Mouse (Mus musculus) NIH3T3 (cell line): ENCODE results near the gene Ptcd3.
"Not testable (repeated sequence)": the region's sequence is repeated elsewhere in the genome, so short reads cannot be mapped to it uniquely, and the experiment has no call there.

ENCODE experiments used
- DNase-seq: peaks from one replicate; pipeline ENCODE4 v3.0.0-alpha.2; 2012; ENCODE audit warnings: low read depth

The Ptcd3 gene

GRCm38 (mm10) chr6:71908481-71909381 is at the start of gene Ptcd3, which contains the start of gene Polr1a:
Ptcd3 (minus strand) TSS chr6:71908750.
Polr1a (plus strand) TSS chr6:71909053.
- peak; percentile 97 for DNase-seq

GRCm38 (mm10) chr6:71951192-71951591 is 42.6 kb upstream of the Ptcd3 start:
- no peak for DNase-seq

- peak; percentile 90 for DNase-seq
These were observed 42.0 kb upstream of the Ptcd3 start for GRCm38 (mm10) chr6:71950592-71950991.

GRCm38 (mm10) chr6:71949721-71950120 is 41.2 kb upstream of the Ptcd3 start:
- DNase-seq, result no peak

- DNase-seq, result no peak
These were observed 37.6 kb upstream of the Ptcd3 start for GRCm38 (mm10) chr6:71946121-71946520.

- DNase-seq, result no peak
These were observed 36.6 kb upstream of the Ptcd3 start for GRCm38 (mm10) chr6:71945101-71945500.

GRCm38 (mm10) chr6:71940912-71941311 is 32.4 kb upstream of the Ptcd3 start:
- DNase-seq, result peak; percentile 88

- peak; percentile 65 for DNase-seq
These were observed 27.2 kb upstream of the Ptcd3 start for GRCm38 (mm10) chr6:71935737-71936136.

GRCm38 (mm10) chr6:71934081-71934556 is 25.6 kb upstream of the Ptcd3 start:
- DNase-seq, result peak; percentile 96

GRCm38 (mm10) chr6:71932347-71932746 is 23.8 kb upstream of the Ptcd3 start:
- DNase-seq, result no peak

- DNase-seq, result no peak
These were observed 22.4 kb upstream of the Ptcd3 start for GRCm38 (mm10) chr6:71930830-71931437.

- DNase-seq, result no peak
These were observed 21.5 kb upstream of the Ptcd3 start for GRCm38 (mm10) chr6:71930053-71930452.

- peak; percentile 84 for DNase-seq
These were observed 19.4 kb upstream of the Ptcd3 start for GRCm38 (mm10) chr6:71927911-71928310.

- not testable (repeated sequence) for DNase-seq
These were observed 16.7 kb upstream of the Ptcd3 start for GRCm38 (mm10) chr6:71925233-71925632.

GRCm38 (mm10) chr6:71920752-71921151 is 12.2 kb upstream of the Ptcd3 start:
- no peak for DNase-seq

- DNase-seq, result no peak
These were observed 3.3 kb upstream of the Ptcd3 start for GRCm38 (mm10) chr6:71911686-71912450.

GRCm38 (mm10) chr6:71909840-71910239 is 1.3 kb upstream of the Ptcd3 start:
- peak; percentile 51 for DNase-seq

- no peak for DNase-seq
These were observed 834 bp upstream of the Ptcd3 start for GRCm38 (mm10) chr6:71909384-71909783.

GRCm38 (mm10) chr6:71907702-71908235 is 781 bp downstream of the Ptcd3 start:
- DNase-seq, result peak; percentile 22

GRCm38 (mm10) chr6:71893263-71893662 is 15.3 kb downstream of the Ptcd3 start:
- DNase-seq, result no peak

GRCm38 (mm10) chr6:71877965-71878760 is 30.4 kb downstream of the Ptcd3 start:
- peak; percentile 13 for DNase-seq
